Mouse (Mus musculus) telencephalon, adult 2 months (tissue): ENCODE measurements around the gene Chst8.
A peak's percentile ranks its signal among the peaks of the same experiment; 100 is the strongest.

Source experiments
- DNase-seq: peaks from one replicate; pipeline ENCODE4 v3.0.0-alpha.2; 2011; ENCODE audit warnings: low read depth, low spot score

The Chst8 gene

GRCm38 (mm10) chr7:34752151-34752762 lies 60.3 kb downstream of the Chst8 start:
- no peak for DNase-seq

GRCm38 (mm10) chr7:34750350-34750749 lies 62.2 kb downstream of the Chst8 start:
- no peak for DNase-seq

GRCm38 (mm10) chr7:34749753-34750152 lies 62.8 kb downstream of the Chst8 start:
- DNase-seq = no peak

GRCm38 (mm10) chr7:34748501-34748900 lies 64.0 kb downstream of the Chst8 start:
- DNase-seq = no peak

GRCm38 (mm10) chr7:34747661-34748060 lies 64.8 kb downstream of the Chst8 start:
- no peak for DNase-seq

GRCm38 (mm10) chr7:34746586-34746985 lies 65.9 kb downstream of the Chst8 start:
- DNase-seq = no peak

GRCm38 (mm10) chr7:34746165-34746564 lies 66.3 kb downstream of the Chst8 start:
- DNase-seq = no peak

- DNase-seq = no peak
Observed at GRCm38 (mm10) chr7:34745426-34745825, 67.1 kb downstream of the Chst8 start.

GRCm38 (mm10) chr7:34744994-34745393 lies 67.5 kb downstream of the Chst8 start:
- DNase-seq = no peak

GRCm38 (mm10) chr7:34743411-34744085 lies 69.0 kb downstream of the Chst8 start:
- no peak for DNase-seq

- DNase-seq = no peak
Observed at GRCm38 (mm10) chr7:34739371-34739770, 73.1 kb downstream of the Chst8 start.

- no peak for DNase-seq
Observed at GRCm38 (mm10) chr7:34737206-34737605, 75.3 kb downstream of the Chst8 start.

GRCm38 (mm10) chr7:34734348-34734747 lies 78.2 kb downstream of the Chst8 start:
- DNase-seq = peak; percentile 64

- no peak for DNase-seq
Observed at GRCm38 (mm10) chr7:34728931-34729330, 83.6 kb downstream of the Chst8 start.

GRCm38 (mm10) chr7:34725206-34725605 lies 87.3 kb downstream of the Chst8 start:
- no peak for DNase-seq

GRCm38 (mm10) chr7:34722551-34723230 lies 89.8 kb downstream of the Chst8 start:
- DNase-seq = no peak

- DNase-seq = no peak
Observed at GRCm38 (mm10) chr7:34722151-34722550, 90.4 kb downstream of the Chst8 start.

GRCm38 (mm10) chr7:34721650-34722048 lies 90.9 kb downstream of the Chst8 start:
- no peak for DNase-seq

GRCm38 (mm10) chr7:34720882-34721649 lies 91.4 kb downstream of the Chst8 start:
- no peak for DNase-seq

- DNase-seq = no peak
Observed at GRCm38 (mm10) chr7:34719599-34719998, 92.9 kb downstream of the Chst8 start.

- no peak for DNase-seq
Observed at GRCm38 (mm10) chr7:34718651-34719050, 93.9 kb downstream of the Chst8 start.

- DNase-seq = no peak
Observed at GRCm38 (mm10) chr7:34717161-34717810, 95.2 kb downstream of the Chst8 start.
